Mouse (Mus musculus) CD8-positive naive resting alpha-beta T cell, adult 57 days (primary cell): ENCODE measurements around the gene Gm3468. TPM values are rescaled to one million over a fixed set of nuclear protein-coding genes. Genes with fewer than 3 reads are reported as not detected.

Experiments used
- total RNA-seq: library from RNA; stranded (reverse); gene quantifications from one replicate; pipeline ENCODE4 v1.2.4, GENCODE M21; 2023

Gene Gm3468
- total RNA-seq, result not detected

GRCm38 (mm10) chr14:6108272-6108925 is at the start of gene Gm3468:
Gm3468 (minus strand) TSS chr14:6108665.

GRCm38 (mm10) chr14:6125707-6126106 is 17.2 kb upstream of the Gm3468 start, which contains the start of gene Gm3476:
Gm3476 (minus strand) TSS chr14:6125807.

DNA sequence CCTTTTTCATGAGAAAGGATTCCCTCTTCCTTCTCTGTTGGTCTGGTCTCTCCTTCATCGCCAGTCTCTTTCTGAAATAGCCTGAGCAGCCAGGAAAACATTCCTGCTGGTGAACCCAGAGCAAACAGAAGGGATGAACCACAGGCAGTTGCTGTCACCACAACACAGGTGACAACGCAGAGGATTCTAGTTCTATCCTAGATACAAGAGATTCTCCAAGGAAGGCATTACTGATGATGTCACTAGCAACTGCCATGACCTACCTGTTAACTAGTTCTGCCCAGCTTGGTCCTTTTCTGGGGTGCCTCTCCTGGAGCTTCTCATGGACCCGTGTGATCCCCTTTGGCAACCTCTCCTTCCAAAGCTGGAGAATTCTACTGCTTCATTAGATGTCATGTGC is 14.6 kb downstream of the Gm3468 start, which contains the start of gene Gm8206:
Gene Gm8206, minus strand, starts transcription at position 101 of the 400 bp plus-strand sequence.

DNA sequence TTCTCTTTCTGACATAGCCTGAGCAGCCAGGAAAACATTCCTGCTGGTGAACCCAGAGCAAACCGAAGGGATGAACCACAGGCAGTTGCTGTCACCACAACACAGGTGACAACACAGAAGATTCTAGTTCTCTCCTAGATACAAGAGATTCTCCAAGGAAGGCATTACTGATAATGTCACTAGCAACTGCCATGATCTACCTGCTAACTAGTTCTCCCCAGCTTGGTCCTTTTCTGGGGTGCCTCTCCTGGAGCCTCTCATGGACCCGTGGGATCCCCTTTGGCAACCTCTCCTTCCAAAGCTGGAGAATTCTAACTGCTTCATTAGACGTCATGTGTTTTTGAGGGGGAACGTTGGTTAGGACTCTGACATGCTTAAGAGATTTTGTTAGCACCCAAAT is 50.3 kb downstream of the Gm3468 start, which contains the start of gene Gm6337:
Gene Gm6337, minus strand, starts transcription at position 101 of the 400 bp plus-strand sequence.

Other genes with a start within 250 kb of the Gm3468 start
- not detected for gene Gm8237, start 228.3 kb downstream of the Gm3468 start, total RNA-seq
- not detected for gene Gm3248, start 146.9 kb downstream of the Gm3468 start, total RNA-seq
- gene Gm3453, start 129.5 kb downstream of the Gm3468 start, total RNA-seq, result not detected
- gene Gm6337, start 50.4 kb downstream of the Gm3468 start, total RNA-seq, result not detected
- gene Gm8206, start 14.7 kb downstream of the Gm3468 start, total RNA-seq, result not detected
- gene Gm3476, start 17.1 kb upstream of the Gm3468 start, total RNA-seq, result not detected
- gene Gm21560, start 110.6 kb upstream of the Gm3468 start, total RNA-seq, result not detected
- not detected for gene Gm3411, start 178.6 kb upstream of the Gm3468 start, total RNA-seq
- not detected for gene Gm21103, start 196.2 kb upstream of the Gm3468 start, total RNA-seq
- not detected for gene Gm3618, start 235.0 kb upstream of the Gm3468 start, total RNA-seq